Mouse (Mus musculus) stomach, postnatal 0 days (tissue): ENCODE data around the gene H3f3a.

Experiments used
- CTCF ChIP-seq: IDR thresholded peaks from 2 replicates; pipeline ENCODE4 v1.5.1; 2016; ENCODE audit warnings: antibody characterized with exemption, low read depth, mild to moderate bottlenecking, moderate library complexity
- EP300 ChIP-seq: optimal IDR thresholded peaks from 2 replicates; pipeline ENCODE3; 2016; ENCODE audit warnings: antibody characterized with exemption

GRCm38 (mm10) chr1:180763307-180763706 lies 50.4 kb downstream of the H3f3a start:
- TF ChIP-seq CTCF (no peak), EP300 (no peak)
